Mouse (Mus musculus) intestine, postnatal 0 days (tissue): ENCODE results near the gene Dnmt3a. TPM values are rescaled to one million over a fixed set of nuclear protein-coding genes. Genes with fewer than 3 reads are reported as not detected.

ENCODE experiments used
- ATAC-seq: fragments of 200-750 bp; cut with Nextera tagmentation; 2 replicates; pipeline ENCODE4 v1.8.0; 2017; ENCODE audit warnings: mild to moderate bottlenecking, moderate TSS enrichment, moderate library complexity
- H3K27ac ChIP-seq: fragments of 300-500 bp; sonication (generic); 2 replicates; pipeline ENCODE4 v1.5.1; 2014; ENCODE audit warnings: mild to moderate bottlenecking, low read depth, low read length, moderate library complexity
- H3K27me3 ChIP-seq: fragments of 300-500 bp; sonication (generic); replicated peaks from 2 replicates; pipeline ENCODE4 v1.6.1; 2014; ENCODE audit warnings: low read length, mixed read lengths; ENCODE audit not compliant: control insufficient read depth, insufficient read depth
- H3K36me3 ChIP-seq: fragments of 300-500 bp; sonication (generic); 2 replicates; pipeline ENCODE4 v1.6.1; 2014; ENCODE audit warnings: mild to moderate bottlenecking, moderate library complexity; ENCODE audit not compliant: control insufficient read depth, insufficient read depth
- H3K4me1 ChIP-seq: fragments of 300-500 bp; sonication (generic); replicated peaks from 2 replicates; pipeline ENCODE4 v1.6.1; 2014; ENCODE audit warnings: antibody characterized with exemption, low read length, mixed read lengths; ENCODE audit not compliant: control insufficient read depth, insufficient read depth
- H3K4me2 ChIP-seq: fragments of 300-500 bp; sonication (generic); replicated peaks from 2 replicates; pipeline ENCODE4 v1.6.1; 2014; ENCODE audit warnings: low read depth, mild to moderate bottlenecking, moderate library complexity
- H3K4me3 ChIP-seq: fragments of 300-500 bp; sonication (generic); 2 replicates; pipeline ENCODE4 v1.5.1; 2014; ENCODE audit warnings: low read depth, low read length
- H3K9ac ChIP-seq: fragments of 300-500 bp; sonication (generic); 2 replicates; pipeline ENCODE4 v1.6.1; 2014; ENCODE audit warnings: mild to moderate bottlenecking, low read depth, low read length
- H3K9me3 ChIP-seq: fragments of 300-500 bp; sonication (generic); 2 replicates; pipeline ENCODE4 v1.6.1; 2016; ENCODE audit warnings: mixed run types; ENCODE audit not compliant: control insufficient read depth
- CTCF ChIP-seq: sonication (generic); IDR thresholded peaks from 2 replicates; pipeline ENCODE4 v1.5.1; 2016; ENCODE audit warnings: low read depth, mild to moderate bottlenecking, control low read depth, antibody characterized with exemption, moderate library complexity
- WGBS: fragments of 180-500 bp; shearing (Covaris S2); extraction: QIAGEN DNeasy Blood & Tissue Kit; methylation state at CpG from one replicate; pipeline ENCODE4 v1.1.7; 2014; 5-methylcytosine and 5-hydroxymethylcytosine counted together
- polyA plus RNA-seq: library from polyadenylated mRNA; unstranded; fragments of >200 nt; fragmentation: Nextera tagmentation; extraction: Ambion mirVana; gene quantifications from 2 replicates; pipeline ENCODE4 v1.2.1, GENCODE M21; 2015

Gene Dnmt3a
- polyA plus RNA-seq, 1 experiment from 2014 or later, result 33.9 TPM

DNA sequence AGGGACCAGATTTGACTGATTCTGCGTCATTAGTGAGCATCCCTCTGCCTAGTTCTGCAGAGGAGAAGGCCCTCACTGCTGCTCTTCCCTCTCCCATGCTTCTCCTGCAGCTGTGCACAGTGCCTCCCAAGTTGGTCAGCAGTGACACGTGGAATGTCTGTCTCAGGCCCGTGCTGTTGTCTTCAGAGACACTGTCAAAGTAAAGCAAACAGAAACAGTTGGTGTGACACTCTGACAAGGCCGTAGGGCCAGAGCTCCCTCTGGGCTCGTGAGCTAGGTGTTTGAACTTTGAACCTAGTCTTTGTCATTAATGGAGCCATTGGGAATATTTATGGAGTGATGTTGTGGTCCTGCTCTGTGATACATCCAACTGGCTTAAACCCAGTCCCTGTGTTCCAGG, 54.2 kb downstream of the Dnmt3a start:
- Histone ChIP-seq H3K9ac (no peak overlapping the region), H3K4me2 (no peak overlapping the region), H3K4me3 (no peak overlapping the region), H3K36me3 (peaks cover 51% of the 10 kb centered on the region), H3K4me1 (no peaks in the 10 kb centered on the region), H3K27me3 (no peaks in the 10 kb centered on the region), H3K27ac (no peak overlapping the region), H3K9me3 (no peaks in the 10 kb centered on the region)
- peak; percentile 33; the same call in 1 of the 2 replicates for ATAC-seq
- 40% methylated on average over 5 of the region's 5 CpGs for WGBS
- no peak for TF ChIP-seq CTCF

DNA sequence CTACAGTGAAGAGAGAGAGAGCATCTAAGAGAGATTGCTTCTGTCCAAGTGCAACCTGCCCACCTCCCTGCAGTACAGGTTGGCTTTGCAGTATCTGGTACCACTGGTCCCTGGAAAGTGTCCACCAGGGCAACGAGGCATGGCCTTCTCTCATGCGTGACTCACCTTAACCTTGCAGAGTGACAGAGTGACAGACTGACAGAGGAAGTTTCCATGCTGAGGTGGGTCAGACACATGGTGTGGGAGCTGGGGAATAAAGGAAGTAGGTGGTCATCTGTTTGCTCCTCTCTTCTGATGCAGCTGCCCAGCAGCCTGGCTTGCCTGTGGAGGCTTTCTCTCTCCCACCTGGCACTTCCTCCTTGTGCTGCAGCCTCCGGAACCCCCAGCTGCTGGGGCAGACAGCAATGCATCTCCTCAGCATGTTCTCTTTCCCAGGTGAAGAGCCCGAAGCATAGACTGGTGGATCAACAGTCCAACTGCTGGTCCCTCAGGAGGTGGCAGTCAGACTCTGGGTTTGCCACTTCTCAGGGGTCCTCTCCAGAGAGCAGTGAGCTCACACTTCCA, 55.9 kb downstream of the Dnmt3a start:
- no peaks in the 10 kb centered on the region for H3K27me3 ChIP-seq
- peaks cover 63% of the 10 kb centered on the region for H3K36me3 ChIP-seq

DNA sequence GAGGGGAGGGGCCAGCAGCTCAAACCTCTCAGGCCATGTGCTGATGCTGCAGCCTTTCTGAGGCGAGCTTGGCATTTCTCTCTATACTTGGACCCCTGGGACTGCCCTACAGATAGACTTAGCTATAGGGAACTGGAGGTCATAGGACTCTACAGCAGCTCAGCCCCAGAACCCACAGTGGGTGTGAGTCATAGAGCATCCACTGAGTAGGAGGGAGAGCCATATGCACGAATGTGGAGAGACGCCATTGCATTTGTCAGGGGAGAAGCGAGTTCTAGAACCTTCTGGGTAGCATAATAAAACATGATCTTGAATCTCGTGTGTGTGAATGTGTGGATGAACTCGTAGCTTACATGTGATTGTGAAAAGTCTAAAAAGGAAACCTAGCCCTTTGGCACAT, 56.4 kb downstream of the Dnmt3a start:
- TF ChIP-seq CTCF, result no peak
- WGBS, result 75% methylated on average over 6 of the region's 6 CpGs
- Histone ChIP-seq H3K36me3 (peaks cover 65% of the 10 kb centered on the region), H3K4me2 (no peak overlapping the region), H3K27ac (no peak overlapping the region; the same call in 1 of the 2 replicates), H3K9me3 (no peaks in the 10 kb centered on the region), H3K9ac (no peak overlapping the region), H3K4me3 (no peak overlapping the region), H3K27me3 (no peaks in the 10 kb centered on the region), H3K4me1 (no peaks in the 10 kb centered on the region)
- ATAC-seq, result no peak

More for the DNA sequence above, 55.9 kb downstream of the Dnmt3a start:
- no peak overlapping the region; the same call in 1 of the 2 replicates for H3K27ac ChIP-seq
- no peak overlapping the region for H3K4me2 ChIP-seq
- H3K4me3 ChIP-seq, result no peak overlapping the region
- no peak for ATAC-seq
- no peaks in the 10 kb centered on the region for H3K9me3 ChIP-seq
- no peak for TF ChIP-seq CTCF
- WGBS, result 73% methylated on average over 4 of the region's 4 CpGs
- H3K4me1 ChIP-seq, result no peaks in the 10 kb centered on the region
- H3K9ac ChIP-seq, result no peak overlapping the region

DNA sequence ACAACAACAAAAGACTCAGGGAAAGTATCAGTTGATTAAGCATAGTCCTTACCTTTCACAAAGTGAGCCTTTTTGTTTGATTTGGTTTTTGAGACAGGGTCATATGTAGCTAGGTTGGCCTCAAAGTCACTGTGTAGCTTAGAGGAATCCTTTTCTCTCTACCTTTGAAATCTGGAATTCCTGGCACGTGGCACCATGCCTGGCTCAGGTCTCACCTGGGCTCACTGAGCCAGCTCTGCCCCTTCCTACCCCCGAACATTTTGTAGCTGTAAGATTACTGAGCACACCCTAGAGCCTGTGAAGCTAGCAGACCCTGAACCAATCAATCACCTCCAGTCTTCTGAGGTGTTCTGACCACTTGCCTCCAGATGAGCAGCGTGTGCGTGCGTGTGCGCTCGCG, 58.4 kb downstream of the Dnmt3a start:
- Histone ChIP-seq H3K4me3 (no peak overlapping the region), H3K27ac (no peak overlapping the region), H3K9me3 (no peaks in the 10 kb centered on the region), H3K27me3 (no peaks in the 10 kb centered on the region), H3K9ac (no peak overlapping the region), H3K4me2 (no peak overlapping the region), H3K36me3 (peaks cover 63% of the 10 kb centered on the region), H3K4me1 (no peaks in the 10 kb centered on the region)
- WGBS, result 93% methylated on average over 8 of the region's 8 CpGs
- ATAC-seq, result no peak
- no peak for TF ChIP-seq CTCF

DNA sequence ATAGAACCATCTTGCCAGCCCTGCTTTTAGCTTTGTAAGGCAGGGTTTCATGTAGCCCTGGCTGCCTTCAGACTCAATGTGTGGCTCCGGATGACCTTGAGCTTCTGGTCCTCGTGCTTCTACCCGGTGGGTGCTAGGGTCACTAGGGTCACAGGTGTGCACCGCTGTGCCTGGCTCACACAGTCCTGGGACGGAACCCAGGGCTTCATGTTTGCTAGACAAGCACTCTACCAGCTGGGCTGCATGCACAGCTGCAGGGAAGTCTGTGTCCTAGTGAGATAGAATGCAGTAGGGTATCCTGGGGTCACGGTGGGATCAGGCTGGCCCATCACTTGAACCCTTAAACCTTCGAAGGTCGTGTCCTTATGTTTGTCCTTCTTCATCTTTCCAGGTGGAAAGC, 59.8 kb downstream of the Dnmt3a start:
- H3K9ac ChIP-seq, result no peak overlapping the region

DNA sequence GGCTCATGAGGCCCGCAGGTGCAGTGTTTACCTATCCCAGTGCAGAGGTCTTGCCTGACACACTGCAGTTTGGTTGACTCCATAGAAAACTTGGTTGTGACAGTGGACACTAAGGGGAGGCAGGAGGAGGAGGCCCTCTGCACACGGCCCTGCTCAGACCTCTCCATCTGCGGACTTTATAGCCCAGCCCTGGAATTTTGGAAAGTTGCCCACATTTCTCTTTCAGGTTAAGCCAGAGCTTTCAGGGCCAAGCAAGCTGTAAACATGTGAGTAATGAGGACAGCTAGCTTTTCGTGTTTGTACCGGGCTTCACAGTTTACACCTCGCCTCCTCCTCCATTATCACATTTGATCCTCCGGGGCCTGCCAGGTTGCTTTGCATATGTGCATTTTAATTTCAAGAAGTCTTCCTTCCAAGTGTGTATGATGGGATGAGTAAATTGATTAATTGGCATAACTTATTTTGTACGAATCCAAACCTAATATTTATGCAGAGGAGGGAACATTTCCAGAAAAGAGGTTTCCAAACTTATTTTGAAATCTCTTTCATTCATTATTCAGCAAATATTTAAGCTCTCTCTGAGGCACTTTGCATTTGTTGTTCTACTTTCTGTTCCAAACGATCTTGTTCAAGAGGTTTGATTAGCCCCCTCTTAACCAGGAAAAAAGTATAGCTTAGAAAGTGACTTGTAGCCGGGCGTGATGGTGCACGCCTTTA, 61.0 kb downstream of the Dnmt3a start:
- Histone ChIP-seq H3K27ac (no peak overlapping the region), H3K9me3 (no peaks in the 10 kb centered on the region), H3K4me2 (no peak overlapping the region), H3K36me3 (peaks cover 62% of the 10 kb centered on the region), H3K4me3 (no peak overlapping the region), H3K9ac (no peak overlapping the region), H3K27me3 (no peaks in the 10 kb centered on the region), H3K4me1 (no peaks in the 10 kb centered on the region)
- ATAC-seq, result no peak
- WGBS, result 54% methylated on average over 12 of the region's 12 CpGs
- TF ChIP-seq CTCF, result no peak

More for the DNA sequence above, 59.8 kb downstream of the Dnmt3a start:
- ATAC-seq, result no peak
- WGBS, result 84% methylated on average over 8 of the region's 8 CpGs
- H3K27me3 ChIP-seq, result no peaks in the 10 kb centered on the region
- no peak overlapping the region for H3K4me3 ChIP-seq
- no peaks in the 10 kb centered on the region for H3K9me3 ChIP-seq
- TF ChIP-seq CTCF, result no peak
- no peak overlapping the region for H3K27ac ChIP-seq
- no peak overlapping the region for H3K4me2 ChIP-seq
- H3K36me3 ChIP-seq, result peaks cover 62% of the 10 kb centered on the region
- no peaks in the 10 kb centered on the region for H3K4me1 ChIP-seq
